Mouse (Mus musculus): ENCODE measurements at regions not wholly inside any gene's neighbourhood (a gene's known extent, or its start where the extent isn't known, plus 50 kb on each side); places are given as distances from the start of the nearest gene placed in this dataset.
A peak's percentile ranks its signal among the peaks of the same experiment; 100 is the strongest.

- no peak for DNase-seq (ENCODE audit: low spot score)
These were observed 110.2 kb downstream of the Rybp start for GRCm38 (mm10) chr6:100176914-100177560.

- peak; percentile 30 for DNase-seq (ENCODE audit: low spot score)
These were observed 116.5 kb downstream of the Rybp start for GRCm38 (mm10) chr6:100170711-100171348.

GRCm38 (mm10) chr6:100167321-100167720 is 120.0 kb downstream of the Rybp start:
- DNase-seq (ENCODE audit: low spot score) = no peak

- DNase-seq (ENCODE audit: low spot score) = no peak
These were observed 121.5 kb downstream of the Rybp start for GRCm38 (mm10) chr6:100165746-100166145.

- DNase-seq (ENCODE audit: low spot score) = no peak
These were observed 123.1 kb downstream of the Rybp start for GRCm38 (mm10) chr6:100164162-100164561.

- no peak for DNase-seq (ENCODE audit: low spot score)
These were observed 123.5 kb downstream of the Rybp start for GRCm38 (mm10) chr6:100163814-100164130.

- peak; percentile 46 for DNase-seq (ENCODE audit: low spot score)
These were observed 124.1 kb downstream of the Rybp start for GRCm38 (mm10) chr6:100162961-100163813.

- no peak for DNase-seq (ENCODE audit: low spot score)
These were observed 126.6 kb downstream of the Rybp start for GRCm38 (mm10) chr6:100160670-100161069.

GRCm38 (mm10) chr6:100159817-100160216 is 127.5 kb downstream of the Rybp start:
- no peak for DNase-seq (ENCODE audit: low spot score)

GRCm38 (mm10) chr6:100159246-100159645 is 128.0 kb downstream of the Rybp start:
- DNase-seq (ENCODE audit: low spot score) = no peak

GRCm38 (mm10) chr6:100157288-100157687 is 130.0 kb downstream of the Rybp start:
- no peak for DNase-seq (ENCODE audit: low spot score)

GRCm38 (mm10) chr6:100156163-100156562 is 131.1 kb downstream of the Rybp start:
- no peak for DNase-seq (ENCODE audit: low spot score)

- DNase-seq (ENCODE audit: low spot score) = no peak
These were observed 131.6 kb downstream of the Rybp start for GRCm38 (mm10) chr6:100155676-100156075.

GRCm38 (mm10) chr6:100151447-100151846 is 135.8 kb downstream of the Rybp start:
- DNase-seq (ENCODE audit: low spot score) = no peak

GRCm38 (mm10) chr6:100150703-100151208 is 136.5 kb downstream of the Rybp start:
- no peak for DNase-seq (ENCODE audit: low spot score)

- DNase-seq (ENCODE audit: low spot score) = no peak
These were observed 137.8 kb downstream of the Rybp start for GRCm38 (mm10) chr6:100149458-100149852.

- DNase-seq (ENCODE audit: low spot score) = no peak
These were observed 138.4 kb downstream of the Rybp start for GRCm38 (mm10) chr6:100148751-100149457.

- no peak for DNase-seq (ENCODE audit: low spot score)
These were observed 140.8 kb downstream of the Rybp start for GRCm38 (mm10) chr6:100146360-100146935.

GRCm38 (mm10) chr6:100145869-100146268 is 141.4 kb downstream of the Rybp start:
- no peak for DNase-seq (ENCODE audit: low spot score)

- DNase-seq (ENCODE audit: low spot score) = no peak
These were observed 142.6 kb downstream of the Rybp start for GRCm38 (mm10) chr6:100144544-100145287.
